Mouse (Mus musculus) natural killer cell, adult 2 months (primary cell): Measurements from ENCODE around the gene Hmgb1.
A peak's percentile ranks its signal among the peaks of the same experiment; 100 is the strongest.

Experiments
- DNase-seq, 2 experiments: peaks; one replicate each; pipeline ENCODE4 v3.0.0; 2022; ENCODE audit warnings: low spot score in 2 of 2

Hmgb1 gene

GRCm38 (mm10) chr5:149021120-149021519 is 163.2 kb downstream of the Hmgb1 start:
- DNase-seq: no peak

- DNase-seq: no peak
Measured at GRCm38 (mm10) chr5:149020681-149021062, 163.6 kb downstream of the Hmgb1 start.

- no peak for DNase-seq
Measured at GRCm38 (mm10) chr5:149020059-149020680, 164.1 kb downstream of the Hmgb1 start.

GRCm38 (mm10) chr5:149017666-149018415 is 166.4 kb downstream of the Hmgb1 start:
- peak in 1 of 2 experiments; percentile 59 for DNase-seq

- DNase-seq: no peak
Measured at GRCm38 (mm10) chr5:149017181-149017580, 167.1 kb downstream of the Hmgb1 start.

- DNase-seq: no peak
Measured at GRCm38 (mm10) chr5:149016261-149016660, 168.0 kb downstream of the Hmgb1 start.

GRCm38 (mm10) chr5:149015335-149016201 is 168.7 kb downstream of the Hmgb1 start:
- peak; percentile 77 to 78 for DNase-seq

- DNase-seq: peak in 1 of 2 experiments; percentile 12
Measured at GRCm38 (mm10) chr5:149014600-149015268, 169.6 kb downstream of the Hmgb1 start.

GRCm38 (mm10) chr5:149013817-149014508 is 170.3 kb downstream of the Hmgb1 start:
- no peak for DNase-seq

- DNase-seq: no peak
Measured at GRCm38 (mm10) chr5:149009111-149009510, 175.2 kb downstream of the Hmgb1 start.

- no peak for DNase-seq
Measured at GRCm38 (mm10) chr5:149007295-149007646, 177.0 kb downstream of the Hmgb1 start.

- DNase-seq: peak; percentile 91 to 95
Measured at GRCm38 (mm10) chr5:149006362-149007294, 177.7 kb downstream of the Hmgb1 start.

GRCm38 (mm10) chr5:149005701-149006361 is 178.5 kb downstream of the Hmgb1 start:
- DNase-seq: peak in 1 of 2 experiments; percentile 36

GRCm38 (mm10) chr5:149005083-149005482 is 179.2 kb downstream of the Hmgb1 start:
- peak in 1 of 2 experiments; percentile 34 for DNase-seq

GRCm38 (mm10) chr5:149003137-149003536 is 181.2 kb downstream of the Hmgb1 start:
- DNase-seq: no peak

- DNase-seq: no peak
Measured at GRCm38 (mm10) chr5:149002803-149003115, 181.5 kb downstream of the Hmgb1 start.

- no peak for DNase-seq
Measured at GRCm38 (mm10) chr5:149002034-149002802, 182.1 kb downstream of the Hmgb1 start.

GRCm38 (mm10) chr5:148999802-149000201 is 184.5 kb downstream of the Hmgb1 start:
- DNase-seq: no peak

- no peak for DNase-seq
Measured at GRCm38 (mm10) chr5:148998512-148998911, 185.8 kb downstream of the Hmgb1 start.
